Mouse (Mus musculus) embryonic fibroblast, embryonic 13.5 days (primary cell): ENCODE measurements at regions not wholly inside any gene's neighbourhood (a gene's known extent, or its start where the extent isn't known, plus 50 kb on each side); places are given as distances from the start of the nearest gene placed in this dataset.

Experiments used
- CTCF ChIP-seq: IDR thresholded peaks from 2 replicates; pipeline ENCODE4 v1.5.1; 2011; ENCODE audit warnings: mild to moderate bottlenecking, control low read depth, low read length, moderate library complexity, borderline replicate concordance; ENCODE audit not compliant: insufficient read depth
- POLR2A ChIP-seq: IDR thresholded peaks from 2 replicates; pipeline ENCODE4 v1.6.1; 2011; ENCODE audit warnings: low read depth, mild to moderate bottlenecking, control low read depth, low read length, moderate library complexity

DNA sequence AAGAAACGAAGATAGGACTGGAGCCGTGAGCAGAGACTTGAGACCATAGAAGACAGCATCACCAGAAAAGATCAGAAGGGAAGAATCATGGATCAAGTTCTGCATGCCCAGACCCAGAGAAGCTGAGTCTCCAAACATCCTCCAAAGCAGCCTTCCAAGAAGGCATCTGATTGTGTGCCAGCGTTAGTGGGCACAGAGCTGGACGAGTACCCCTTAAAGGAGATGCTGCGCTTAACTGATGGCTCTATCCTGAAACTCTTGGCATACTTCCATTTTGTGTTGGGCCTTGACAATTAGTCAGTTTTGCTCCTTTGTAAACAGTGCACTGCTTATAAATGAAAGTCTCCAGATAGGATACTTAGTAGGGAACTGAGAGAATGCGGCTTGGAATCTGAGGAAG lies 119.8 kb downstream of the Il20rb start:
- TF ChIP-seq POLR2A = no peak
- TF ChIP-seq CTCF = no peak
